Mouse (Mus musculus): ENCODE results near the gene Ruvbl1. TPM values are rescaled to one million over a fixed set of nuclear protein-coding genes. Genes with fewer than 3 reads are reported as not detected.

Ruvbl1 gene
- polyA plus RNA-seq, 1 experiment = 105 TPM

DNA sequence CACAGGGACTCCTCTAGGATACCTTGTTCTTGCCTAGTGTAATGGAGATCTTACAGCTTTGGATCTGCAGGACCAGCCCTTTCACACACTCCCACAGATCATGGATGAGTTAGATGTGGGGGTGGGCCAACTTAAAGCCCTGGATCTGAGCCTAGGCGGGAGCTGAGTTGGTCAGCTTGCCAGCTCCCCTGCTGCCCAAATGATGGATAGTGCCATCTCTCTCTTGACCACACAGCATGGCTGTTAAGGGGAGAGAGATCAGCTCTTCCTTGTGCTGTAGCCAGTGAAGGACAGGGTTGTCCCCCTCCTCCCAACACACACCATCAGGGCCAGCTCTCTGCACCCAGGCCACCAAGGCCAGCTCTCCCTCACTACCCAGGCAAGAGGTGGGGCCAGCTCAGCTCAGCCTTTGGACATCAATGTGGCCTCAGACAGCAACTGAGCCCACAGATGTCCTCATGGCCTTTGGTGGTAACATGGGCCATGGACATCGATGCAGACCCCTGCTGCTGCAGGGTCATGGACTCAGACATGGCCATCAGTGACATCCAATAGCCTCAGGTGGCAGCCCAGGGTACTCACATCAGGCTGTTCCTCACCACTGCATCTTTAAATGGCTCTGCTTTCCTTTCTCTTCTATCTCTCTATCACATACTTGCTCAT is 75.0 kb downstream of the Ruvbl1 start:
- H3K27me3 ChIP-seq (ENCODE audit: control insufficient read depth, insufficient read depth, insufficient read length) = peaks cover 4% of the 10 kb centered on the region

DNA sequence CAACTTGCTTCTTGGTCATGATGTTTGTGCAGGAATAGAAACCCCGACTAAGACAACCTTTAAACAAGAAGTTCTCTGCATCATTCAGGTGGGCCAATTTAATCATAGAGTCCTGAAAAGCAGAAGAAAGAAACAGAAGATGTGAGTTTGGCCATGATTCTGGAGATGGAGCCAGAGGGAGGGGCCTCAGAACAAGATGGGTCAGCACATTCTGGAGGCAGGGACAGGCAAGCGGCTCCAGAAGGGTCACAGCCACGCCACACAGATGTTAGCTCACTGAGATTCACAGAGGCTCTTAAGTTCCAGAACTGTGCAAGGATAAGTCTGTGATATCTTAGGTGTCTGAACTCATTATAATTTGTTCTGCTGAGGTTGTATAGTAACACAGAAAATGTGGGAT is 79.0 kb downstream of the Ruvbl1 start:
- no peak for TF ChIP-seq FOSL1 (IDR thresholded peaks at IDR 0.05; ENCODE audit: insufficient read depth, low read length, poor library complexity, severe bottlenecking)
- TF ChIP-seq CTCF (IDR thresholded peaks at IDR 0.05; ENCODE audit: control insufficient read depth, insufficient read depth, insufficient read length) = no peak
- no peak for TF ChIP-seq CEBPB (IDR thresholded peaks at IDR 0.05; ENCODE audit: low read depth)
- no peaks in the 10 kb centered on the region for H3K79me3 ChIP-seq (ENCODE audit: low read depth)
- H3K4me3 ChIP-seq (ENCODE audit: insufficient read depth, poor library complexity, severe bottlenecking) = no peak overlapping the region
- peaks cover 4% of the 10 kb centered on the region for H3K27me3 ChIP-seq (ENCODE audit: control insufficient read depth, insufficient read depth, insufficient read length)
- no peaks in the 10 kb centered on the region for H3K36me3 ChIP-seq (ENCODE audit: control insufficient read depth, insufficient read depth)
- H3ac ChIP-seq (ENCODE audit: control insufficient read depth, insufficient read length, low read depth) = no peak overlapping the region
- no peaks in the 10 kb centered on the region for H3K79me2 ChIP-seq (ENCODE audit: control insufficient read depth, insufficient read depth)

More for the DNA sequence above, 75.0 kb downstream of the Ruvbl1 start:
- H3K79me3 ChIP-seq (ENCODE audit: low read depth) = no peaks in the 10 kb centered on the region
- no peaks in the 10 kb centered on the region for H3K36me3 ChIP-seq (ENCODE audit: control insufficient read depth, insufficient read depth)
- H3K4me3 ChIP-seq (ENCODE audit: insufficient read depth, poor library complexity, severe bottlenecking) = no peak overlapping the region
- TF ChIP-seq MYOD1 (IDR thresholded peaks at IDR 0.05; ENCODE audit: control insufficient read depth, insufficient read length, low read depth) (no peak), MAX (IDR thresholded peaks at IDR 0.05) (no peak), MYOG (IDR thresholded peaks at IDR 0.05; ENCODE audit: control insufficient read depth, extremely low read depth, insufficient read length) (no peak), USF1 (IDR thresholded peaks at IDR 0.05; ENCODE audit: low read depth) (no peak), CTCF (IDR thresholded peaks at IDR 0.05; ENCODE audit: control insufficient read depth, insufficient read depth, insufficient read length) (no peak), CEBPB (IDR thresholded peaks at IDR 0.05; ENCODE audit: low read depth) (no peak), FOSL1 (IDR thresholded peaks at IDR 0.05; ENCODE audit: insufficient read depth, low read length, poor library complexity, severe bottlenecking) (no peak)
- no peak overlapping the region for H3ac ChIP-seq (ENCODE audit: control insufficient read depth, insufficient read length, low read depth)
- H3K79me2 ChIP-seq (ENCODE audit: control insufficient read depth, insufficient read depth) = no peaks in the 10 kb centered on the region

DNA sequence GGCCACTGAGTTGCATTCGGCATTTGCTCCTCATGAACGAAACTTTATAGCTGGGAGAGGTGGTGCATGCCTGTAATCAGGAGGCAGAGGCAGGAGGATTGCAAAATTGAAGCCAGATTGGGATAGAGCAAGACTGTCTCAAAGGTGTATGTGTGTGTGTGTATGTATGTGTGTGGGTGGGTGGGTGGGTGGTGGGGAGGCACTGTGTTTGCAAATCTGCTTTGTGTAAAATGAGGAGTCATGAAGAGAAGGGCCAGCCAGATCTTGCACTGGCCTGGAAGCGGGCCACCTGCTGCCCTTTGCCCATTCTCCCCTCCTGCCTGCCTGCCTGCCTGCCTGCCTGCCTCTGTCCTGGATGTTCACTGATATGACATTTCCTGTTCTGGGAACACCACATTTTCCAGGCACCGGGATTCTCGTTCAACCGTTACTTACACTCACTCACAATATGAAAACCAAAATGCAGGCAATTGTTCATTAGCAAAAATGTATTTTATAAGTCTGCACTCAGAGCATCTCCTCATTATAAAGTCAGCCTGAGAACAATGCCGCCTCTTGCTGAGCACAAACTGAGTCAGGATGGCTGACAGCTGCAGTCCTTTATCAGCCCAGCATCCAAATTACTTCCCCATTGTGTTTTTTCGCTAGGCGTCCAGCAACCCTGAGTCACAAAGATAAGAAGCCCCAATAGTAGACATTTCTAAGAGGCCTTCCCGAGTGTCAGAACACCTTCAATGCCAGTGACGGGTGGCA is 79.6 kb downstream of the Ruvbl1 start:
- no peak for TF ChIP-seq CTCF (IDR thresholded peaks at IDR 0.05; ENCODE audit: control insufficient read depth, insufficient read depth, insufficient read length)
- TF ChIP-seq MYOD1 (IDR thresholded peaks at IDR 0.05; ENCODE audit: control insufficient read depth, insufficient read length, low read depth) = peak; percentile 90
- Histone ChIP-seq H3K79me3 (ENCODE audit: low read depth) (no peaks in the 10 kb centered on the region), H3K4me3 (ENCODE audit: insufficient read depth, poor library complexity, severe bottlenecking) (no peak overlapping the region), H3K79me2 (ENCODE audit: control insufficient read depth, insufficient read depth) (no peaks in the 10 kb centered on the region), H3K36me3 (ENCODE audit: control insufficient read depth, insufficient read depth) (no peaks in the 10 kb centered on the region), H3ac (ENCODE audit: control insufficient read depth, insufficient read length, low read depth) (no peak overlapping the region), H3K27me3 (ENCODE audit: control insufficient read depth, insufficient read depth, insufficient read length) (peaks cover 4% of the 10 kb centered on the region)

DNA sequence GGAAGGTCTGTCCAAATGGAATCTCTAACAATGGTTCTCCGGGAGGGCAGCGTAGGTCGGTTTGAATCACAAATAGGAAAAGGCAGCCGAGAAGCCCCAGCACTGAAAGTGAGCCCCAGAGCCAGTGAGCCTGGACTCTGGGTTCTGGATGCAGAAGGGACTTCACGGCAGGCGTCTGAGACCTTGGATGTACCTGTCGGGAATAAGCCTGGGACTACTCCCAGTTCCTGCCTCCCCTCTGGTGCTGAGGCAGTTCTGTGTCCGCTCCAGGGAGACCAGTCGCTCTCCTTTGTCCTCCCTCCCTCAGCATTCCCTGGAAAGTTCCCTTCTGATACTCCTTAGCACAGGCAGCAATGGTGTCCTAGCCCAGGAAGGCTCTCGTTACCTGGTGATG is 80.2 kb downstream of the Ruvbl1 start:
- Histone ChIP-seq H3K4me3 (ENCODE audit: insufficient read depth, poor library complexity, severe bottlenecking) (no peak overlapping the region), H3K36me3 (ENCODE audit: control insufficient read depth, insufficient read depth) (no peaks in the 10 kb centered on the region), H3K27me3 (ENCODE audit: control insufficient read depth, insufficient read depth, insufficient read length) (peaks cover 1% of the 10 kb centered on the region), H3K79me2 (ENCODE audit: control insufficient read depth, insufficient read depth) (no peaks in the 10 kb centered on the region), H3K79me3 (ENCODE audit: low read depth) (no peaks in the 10 kb centered on the region), H3ac (ENCODE audit: control insufficient read depth, insufficient read length, low read depth) (peak overlapping the region; percentile 39)
- TF ChIP-seq CEBPB (IDR thresholded peaks at IDR 0.05; ENCODE audit: low read depth) = no peak
- TF ChIP-seq USF1 (IDR thresholded peaks at IDR 0.05; ENCODE audit: low read depth) = no peak
- no peak for TF ChIP-seq CTCF (IDR thresholded peaks at IDR 0.05; ENCODE audit: control insufficient read depth, insufficient read depth, insufficient read length)
- TF ChIP-seq MAX (IDR thresholded peaks at IDR 0.05) = no peak
- no peak for TF ChIP-seq FOSL1 (IDR thresholded peaks at IDR 0.05; ENCODE audit: insufficient read depth, low read length, poor library complexity, severe bottlenecking)
- no peak for TF ChIP-seq MYOG (IDR thresholded peaks at IDR 0.05; ENCODE audit: control insufficient read depth, extremely low read depth, insufficient read length)
- TF ChIP-seq MYOD1 (IDR thresholded peaks at IDR 0.05; ENCODE audit: control insufficient read depth, insufficient read length, low read depth) = no peak

Other genes with a start within 250 kb of the Ruvbl1 start
- not detected for gene Dnajb8, start 243.1 kb upstream of the Ruvbl1 start, polyA plus RNA-seq (2012; fragmentation: generic; extraction: Trizol)
- gene Eefsec, start 18.9 kb upstream of the Ruvbl1 start, polyA plus RNA-seq (2012; fragmentation: generic; extraction: Trizol) = 19.5 TPM
- gene Sec61a1, start 53.5 kb downstream of the Ruvbl1 start, polyA plus RNA-seq (2012; fragmentation: generic; extraction: Trizol) = 167 TPM
- 1.6 TPM for gene Kbtbd12, start 172.5 kb downstream of the Ruvbl1 start, polyA plus RNA-seq (2012; fragmentation: generic; extraction: Trizol)

All from C2C12 (cell line).